Mouse (Mus musculus) embryonic fibroblast, embryonic 13.5 days (primary cell): ENCODE measurements at regions not wholly inside any gene's neighbourhood (a gene's known extent, or its start where the extent isn't known, plus 50 kb on each side); places are given as distances from the start of the nearest gene placed in this dataset.

Experiments
- CTCF ChIP-seq: IDR thresholded peaks from 2 replicates; pipeline ENCODE4 v1.5.1; 2011; ENCODE audit warnings: mild to moderate bottlenecking, control low read depth, low read length, moderate library complexity, borderline replicate concordance; ENCODE audit not compliant: insufficient read depth
- POLR2A ChIP-seq: IDR thresholded peaks from 2 replicates; pipeline ENCODE4 v1.6.1; 2011; ENCODE audit warnings: low read depth, mild to moderate bottlenecking, control low read depth, low read length, moderate library complexity

DNA sequence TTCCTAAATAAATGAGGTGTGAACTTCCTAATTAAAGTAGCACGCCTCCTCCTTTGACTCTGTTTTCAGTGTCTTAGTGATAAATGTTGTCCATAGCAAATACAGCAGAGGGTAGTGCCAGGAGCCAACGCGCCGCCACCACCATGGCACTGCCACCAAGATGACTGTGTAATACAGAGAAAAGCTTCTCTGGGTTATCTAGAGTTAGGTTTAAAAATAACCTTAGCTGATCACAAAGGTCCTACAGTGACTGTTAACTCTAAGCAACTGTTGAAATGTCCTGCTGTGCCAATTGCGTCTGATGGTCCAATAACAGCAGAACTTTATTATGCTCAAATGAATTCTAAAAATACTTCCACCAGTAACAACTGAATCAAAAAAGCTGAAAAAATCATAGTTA, 186.1 kb upstream of the Hand2 start:
- no peak for TF ChIP-seq POLR2A
- no peak for TF ChIP-seq CTCF
